Mouse (Mus musculus): ENCODE results near the gene Tm9sf4. TPM values are rescaled to one million over a fixed set of nuclear protein-coding genes. Genes with fewer than 3 reads are reported as not detected.
A peak's percentile ranks its signal among the peaks of the same experiment; 100 is the strongest.

Gene Tm9sf4
- polyA plus RNA-seq (2016; fragmentation: Nextera tagmentation; extraction: Ambion mirVana): 84.0 and 90.2 TPM in 2 replicates

GRCm38 (mm10) chr2:153160844-153161683 lies at the start of gene Tm9sf4:
Gene Tm9sf4, plus strand, starts transcription at chr2:153161303.
- Histone ChIP-seq H3K9me3 (no peaks in the 10 kb centered on the region), H3K4me3 (peak within 1 kb of the TSS; percentile 76), H3K4me2 (replicated peaks) (peak within 1 kb of the TSS; percentile 83), H3K36me3 (peaks cover 4% of the 10 kb centered on the region; the same call in 1 of the 2 replicates), H3K27ac (replicated peaks) (peak within 1 kb of the TSS; percentile 91), H3K27me3 (no peaks in the 10 kb centered on the region; the same call in 1 of the 2 replicates), H3K9ac (replicated peaks) (peak within 1 kb of the TSS; percentile 93), H3K4me1 (peaks cover 11% of the 10 kb centered on the region)
- 9% methylated on average over 34 of the region's 34 CpGs for WGBS
- peak; percentile 96 for ATAC-seq (ENCODE audit: low FRiP score, low read depth)

- H3K4me1 ChIP-seq: no peaks in the 10 kb centered on the region
- H3K4me2 ChIP-seq (replicated peaks): no peak overlapping the region
- no peaks in the 10 kb centered on the region for H3K36me3 ChIP-seq
- H3K27me3 ChIP-seq: peaks cover 4% of the 10 kb centered on the region; the same call in 1 of the 2 replicates
- H3K9me3 ChIP-seq: no peaks in the 10 kb centered on the region
- no peak overlapping the region for H3K27ac ChIP-seq (replicated peaks)
- WGBS: 89% methylated on average over 4 of the region's 4 CpGs
- no peak for ATAC-seq (ENCODE audit: low FRiP score, low read depth)
- no peak overlapping the region for H3K9ac ChIP-seq (replicated peaks)
- H3K4me3 ChIP-seq: no peak overlapping the region
Measured at GRCm38 (mm10) chr2:153115679-153116081, 45.4 kb upstream of the Tm9sf4 start.

GRCm38 (mm10) chr2:153117051-153117486 lies 44.0 kb upstream of the Tm9sf4 start:
- Histone ChIP-seq H3K9ac (replicated peaks) (no peak overlapping the region), H3K4me1 (no peaks in the 10 kb centered on the region), H3K4me3 (no peak overlapping the region), H3K27me3 (no peaks in the 10 kb centered on the region), H3K36me3 (no peaks in the 10 kb centered on the region), H3K9me3 (no peaks in the 10 kb centered on the region), H3K4me2 (replicated peaks) (no peak overlapping the region), H3K27ac (replicated peaks) (no peak overlapping the region)
- ATAC-seq (ENCODE audit: low FRiP score, low read depth): no peak
- WGBS: 81% methylated on average over 7 of the region's 7 CpGs

GRCm38 (mm10) chr2:153119488-153119887 lies 41.6 kb upstream of the Tm9sf4 start:
- Histone ChIP-seq H3K27me3 (no peaks in the 10 kb centered on the region), H3K9ac (replicated peaks) (no peak overlapping the region), H3K4me3 (no peak overlapping the region), H3K4me2 (replicated peaks) (no peak overlapping the region), H3K9me3 (no peaks in the 10 kb centered on the region), H3K27ac (replicated peaks) (no peak overlapping the region), H3K4me1 (no peaks in the 10 kb centered on the region), H3K36me3 (no peaks in the 10 kb centered on the region)
- ATAC-seq (ENCODE audit: low FRiP score, low read depth): no peak
- 91% methylated on average over 6 of the region's 6 CpGs for whole genome bisulfite sequencing

GRCm38 (mm10) chr2:153120126-153120525 lies 41.0 kb upstream of the Tm9sf4 start:
- H3K27me3 ChIP-seq: no peaks in the 10 kb centered on the region
- H3K4me2 ChIP-seq (replicated peaks): no peak overlapping the region
- no peak overlapping the region for H3K9ac ChIP-seq (replicated peaks)
- no peaks in the 10 kb centered on the region for H3K9me3 ChIP-seq
- no peaks in the 10 kb centered on the region for H3K36me3 ChIP-seq
- 80% methylated on average over 8 of the region's 8 CpGs for WGBS
- no peaks in the 10 kb centered on the region for H3K4me1 ChIP-seq
- no peak overlapping the region for H3K27ac ChIP-seq (replicated peaks)
- H3K4me3 ChIP-seq: no peak overlapping the region
- no peak for ATAC-seq (ENCODE audit: low FRiP score, low read depth)

- no peaks in the 10 kb centered on the region for H3K36me3 ChIP-seq
- H3K9me3 ChIP-seq: no peaks in the 10 kb centered on the region
- H3K4me3 ChIP-seq: no peak overlapping the region
- H3K4me2 ChIP-seq (replicated peaks): no peak overlapping the region
- WGBS: 76% methylated on average over 8 of the region's 8 CpGs
- H3K4me1 ChIP-seq: no peaks in the 10 kb centered on the region
- no peak overlapping the region for H3K27ac ChIP-seq (replicated peaks)
- no peak for ATAC-seq (ENCODE audit: low FRiP score, low read depth)
- H3K9ac ChIP-seq (replicated peaks): no peak overlapping the region
- H3K27me3 ChIP-seq: no peaks in the 10 kb centered on the region
Measured at GRCm38 (mm10) chr2:153121821-153122615, 39.1 kb upstream of the Tm9sf4 start.

GRCm38 (mm10) chr2:153122701-153123100 lies 38.4 kb upstream of the Tm9sf4 start:
- Histone ChIP-seq H3K9me3 (no peaks in the 10 kb centered on the region), H3K4me3 (no peak overlapping the region), H3K9ac (replicated peaks) (no peak overlapping the region), H3K36me3 (no peaks in the 10 kb centered on the region), H3K27me3 (peaks cover 1% of the 10 kb centered on the region; the same call in 1 of the 2 replicates), H3K27ac (replicated peaks) (no peak overlapping the region), H3K4me2 (replicated peaks) (no peak overlapping the region), H3K4me1 (no peaks in the 10 kb centered on the region)
- 91% methylated on average over 7 of the region's 7 CpGs for WGBS
- no peak for ATAC-seq (ENCODE audit: low FRiP score, low read depth)

GRCm38 (mm10) chr2:153125875-153126274 lies 35.2 kb upstream of the Tm9sf4 start:
- H3K27ac ChIP-seq (replicated peaks): no peak overlapping the region
- H3K27me3 ChIP-seq: peaks cover 5% of the 10 kb centered on the region; the same call in 1 of the 2 replicates
- ATAC-seq (ENCODE audit: low FRiP score, low read depth): no peak
- no peak overlapping the region for H3K4me2 ChIP-seq (replicated peaks)
- H3K9me3 ChIP-seq: no peaks in the 10 kb centered on the region
- H3K4me1 ChIP-seq: no peaks in the 10 kb centered on the region
- no peaks in the 10 kb centered on the region for H3K36me3 ChIP-seq
- H3K4me3 ChIP-seq: no peak overlapping the region
- 56% methylated on average over 5 of the region's 5 CpGs for WGBS
- no peak overlapping the region for H3K9ac ChIP-seq (replicated peaks)

GRCm38 (mm10) chr2:153131019-153131418 lies 30.1 kb upstream of the Tm9sf4 start:
- H3K27ac ChIP-seq (replicated peaks): no peak overlapping the region
- no peak overlapping the region for H3K4me2 ChIP-seq (replicated peaks)
- 15% methylated on average over 6 of the region's 6 CpGs for WGBS
- no peak for ATAC-seq (ENCODE audit: low FRiP score, low read depth)
- H3K4me1 ChIP-seq: no peaks in the 10 kb centered on the region
- no peaks in the 10 kb centered on the region for H3K9me3 ChIP-seq
- H3K36me3 ChIP-seq: no peaks in the 10 kb centered on the region
- peaks cover 11% of the 10 kb centered on the region; the same call in 1 of the 2 replicates for H3K27me3 ChIP-seq
- H3K9ac ChIP-seq (replicated peaks): no peak overlapping the region
- no peak overlapping the region for H3K4me3 ChIP-seq

- Histone ChIP-seq H3K4me1 (no peaks in the 10 kb centered on the region), H3K27ac (replicated peaks) (no peak overlapping the region), H3K27me3 (peaks cover 5% of the 10 kb centered on the region; the same call in 1 of the 2 replicates), H3K4me2 (replicated peaks) (no peak overlapping the region), H3K4me3 (no peak overlapping the region), H3K9me3 (no peaks in the 10 kb centered on the region), H3K36me3 (no peaks in the 10 kb centered on the region), H3K9ac (replicated peaks) (no peak overlapping the region)
- WGBS: 47% methylated on average over 5 of the region's 5 CpGs
- ATAC-seq (ENCODE audit: low FRiP score, low read depth): no peak
Measured at GRCm38 (mm10) chr2:153134237-153134636, 26.9 kb upstream of the Tm9sf4 start.

GRCm38 (mm10) chr2:153136211-153136610 lies 24.9 kb upstream of the Tm9sf4 start:
- Histone ChIP-seq H3K4me1 (peaks cover 6% of the 10 kb centered on the region), H3K9me3 (no peaks in the 10 kb centered on the region), H3K4me2 (replicated peaks) (no peak overlapping the region), H3K36me3 (no peaks in the 10 kb centered on the region), H3K27me3 (peaks cover 5% of the 10 kb centered on the region; the same call in 1 of the 2 replicates), H3K27ac (replicated peaks) (no peak overlapping the region), H3K4me3 (no peak overlapping the region), H3K9ac (replicated peaks) (no peak overlapping the region)
- 60% methylated on average over 4 of the region's 4 CpGs for WGBS
- no peak for ATAC-seq (ENCODE audit: low FRiP score, low read depth)

- Histone ChIP-seq H3K4me3 (no peak overlapping the region), H3K9ac (replicated peaks) (no peak overlapping the region), H3K27me3 (peaks cover 10% of the 10 kb centered on the region), H3K36me3 (no peaks in the 10 kb centered on the region), H3K4me1 (peaks cover 9% of the 10 kb centered on the region), H3K27ac (replicated peaks) (no peak overlapping the region), H3K4me2 (replicated peaks) (no peak overlapping the region), H3K9me3 (no peaks in the 10 kb centered on the region)
- no peak for ATAC-seq (ENCODE audit: low FRiP score, low read depth)
- WGBS: 79% methylated on average over 7 of the region's 7 CpGs
Measured at GRCm38 (mm10) chr2:153139158-153139557, 21.9 kb upstream of the Tm9sf4 start.
